Mouse (Mus musculus) embryonic facial prominence, embryonic 15.5 days (tissue): ENCODE data around the gene Rasal1. TPM values are rescaled to one million over a fixed set of nuclear protein-coding genes. Genes with fewer than 3 reads are reported as not detected.

Source experiments
- ATAC-seq: fragments of 200-750 bp; cut with Nextera tagmentation; 2 replicates; pipeline ENCODE4 v1.8.0; 2017; ENCODE audit warnings: low read depth, moderate TSS enrichment; ENCODE audit not compliant: insufficient number of reproducible peaks, low FRiP score, low TSS enrichment
- H3K27ac ChIP-seq: fragments of 300-500 bp; sonication (generic); replicated peaks from 2 replicates; pipeline ENCODE4 v1.5.1; 2015; ENCODE audit warnings: mild to moderate bottlenecking, inconsistent platforms
- H3K27me3 ChIP-seq: fragments of 300-500 bp; sonication (generic); 2 replicates; pipeline ENCODE4 v1.6.1; 2015; ENCODE audit warnings: inconsistent platforms
- H3K36me3 ChIP-seq: fragments of 300-500 bp; sonication (generic); 2 replicates; pipeline ENCODE4 v1.6.1; 2015; ENCODE audit warnings: mild to moderate bottlenecking, inconsistent platforms
- H3K4me1 ChIP-seq: fragments of 300-500 bp; sonication (generic); 2 replicates; pipeline ENCODE4 v1.6.1; 2015; ENCODE audit warnings: inconsistent platforms
- H3K4me2 ChIP-seq: fragments of 300-500 bp; sonication (generic); replicated peaks from 2 replicates; pipeline ENCODE4 v1.6.1; 2015; ENCODE audit warnings: mild to moderate bottlenecking, inconsistent platforms
- H3K4me3 ChIP-seq: fragments of 300-500 bp; sonication (generic); replicated peaks from 2 replicates; pipeline ENCODE4 v1.5.1; 2015; ENCODE audit warnings: mild to moderate bottlenecking, inconsistent platforms
- H3K9ac ChIP-seq: fragments of 300-500 bp; sonication (generic); 2 replicates; pipeline ENCODE4 v1.6.1; 2015; ENCODE audit warnings: inconsistent platforms
- H3K9me3 ChIP-seq: fragments of 300-500 bp; sonication (generic); replicated peaks from 2 replicates; pipeline ENCODE4 v1.6.1; 2016; ENCODE audit warnings: inconsistent platforms
- WGBS: fragments of 180-500 bp; shearing (Covaris S2); methylation state at CpG from one replicate; pipeline ENCODE4 v1.1.7; 2015; 5-methylcytosine and 5-hydroxymethylcytosine counted together
- polyA plus RNA-seq: library from polyadenylated mRNA; unstranded; fragments of >200 nt; fragmentation: Nextera tagmentation; extraction: Ambion mirVana; gene quantifications from 2 replicates; pipeline ENCODE4 v1.2.1, GENCODE M21; 2015

The Rasal1 gene
- polyA plus RNA-seq, 1 experiment from 2014 or later, result 1.2 TPM

- H3K9ac ChIP-seq, result no peak overlapping the region
- no peak for ATAC-seq
- H3K4me1 ChIP-seq, result peaks cover 12% of the 10 kb centered on the region
- H3K27me3 ChIP-seq, result peaks cover 66% of the 10 kb centered on the region
- H3K36me3 ChIP-seq, result no peaks in the 10 kb centered on the region
- no peak overlapping the region for H3K27ac ChIP-seq
- 75% methylated on average over 16 of the region's 16 CpGs for WGBS
- no peaks in the 10 kb centered on the region for H3K9me3 ChIP-seq
- no peak overlapping the region for H3K4me2 ChIP-seq
- no peak overlapping the region for H3K4me3 ChIP-seq
Observed at GRCm38 (mm10) chr5:120696057-120696743, 47.6 kb downstream of the Rasal1 start.

GRCm38 (mm10) chr5:120696865-120697264, 48.3 kb downstream of the Rasal1 start:
- peaks cover 66% of the 10 kb centered on the region for H3K27me3 ChIP-seq
- H3K4me2 ChIP-seq, result no peak overlapping the region
- H3K36me3 ChIP-seq, result no peaks in the 10 kb centered on the region
- no peak overlapping the region for H3K9ac ChIP-seq
- 61% methylated on average over 4 of the region's 4 CpGs for WGBS
- H3K4me1 ChIP-seq, result peaks cover 12% of the 10 kb centered on the region
- no peak overlapping the region for H3K4me3 ChIP-seq
- H3K27ac ChIP-seq, result no peak overlapping the region
- no peaks in the 10 kb centered on the region for H3K9me3 ChIP-seq
- ATAC-seq, result no peak

- no peaks in the 10 kb centered on the region for H3K9me3 ChIP-seq
- 49% methylated on average over 3 of the region's 3 CpGs for WGBS
Observed at GRCm38 (mm10) chr5:120698181-120698580, 49.6 kb downstream of the Rasal1 start.

GRCm38 (mm10) chr5:120698801-120699391, 50.3 kb downstream of the Rasal1 start:
- Histone ChIP-seq H3K4me1 (peaks cover 12% of the 10 kb centered on the region), H3K9ac (no peak overlapping the region), H3K27ac (no peak overlapping the region), H3K36me3 (no peaks in the 10 kb centered on the region), H3K4me3 (no peak overlapping the region), H3K9me3 (no peaks in the 10 kb centered on the region), H3K27me3 (peaks cover 47% of the 10 kb centered on the region), H3K4me2 (no peak overlapping the region)
- WGBS, result 43% methylated on average over 16 of the region's 16 CpGs
- no peak for ATAC-seq

More at GRCm38 (mm10) chr5:120698181-120698580, 49.6 kb downstream of the Rasal1 start:
- Histone ChIP-seq H3K4me3 (no peak overlapping the region), H3K27ac (no peak overlapping the region), H3K9ac (no peak overlapping the region), H3K4me2 (no peak overlapping the region), H3K27me3 (peaks cover 54% of the 10 kb centered on the region), H3K4me1 (peaks cover 12% of the 10 kb centered on the region), H3K36me3 (no peaks in the 10 kb centered on the region)
- no peak for ATAC-seq

- no peak for ATAC-seq
- Histone ChIP-seq H3K4me3 (no peak overlapping the region), H3K9ac (no peak overlapping the region), H3K27me3 (peaks cover 24% of the 10 kb centered on the region), H3K4me1 (peaks cover 4% of the 10 kb centered on the region; the same call in 1 of the 2 replicates), H3K9me3 (no peaks in the 10 kb centered on the region), H3K36me3 (no peaks in the 10 kb centered on the region), H3K27ac (no peak overlapping the region), H3K4me2 (no peak overlapping the region)
- WGBS, result 61% methylated on average over 10 of the region's 11 CpGs
Observed at GRCm38 (mm10) chr5:120700996-120701790, 52.6 kb downstream of the Rasal1 start.

GRCm38 (mm10) chr5:120702421-120702820, 53.8 kb downstream of the Rasal1 start:
- H3K36me3 ChIP-seq, result no peaks in the 10 kb centered on the region
- H3K9ac ChIP-seq, result no peak overlapping the region
- 72% methylated on average over 4 of the region's 4 CpGs for WGBS
- H3K9me3 ChIP-seq, result no peaks in the 10 kb centered on the region
- peaks cover 9% of the 10 kb centered on the region for H3K4me1 ChIP-seq
- ATAC-seq, result no peak
- peaks cover 13% of the 10 kb centered on the region; the same call in 1 of the 2 replicates for H3K27me3 ChIP-seq
- no peak overlapping the region for H3K4me3 ChIP-seq
- H3K27ac ChIP-seq, result no peak overlapping the region
- H3K4me2 ChIP-seq, result no peak overlapping the region

- Histone ChIP-seq H3K27ac (no peak overlapping the region), H3K4me2 (no peak overlapping the region), H3K4me1 (peaks cover 9% of the 10 kb centered on the region), H3K9me3 (no peaks in the 10 kb centered on the region), H3K36me3 (no peaks in the 10 kb centered on the region), H3K4me3 (no peak overlapping the region), H3K9ac (no peak overlapping the region), H3K27me3 (peaks cover 14% of the 10 kb centered on the region; the same call in 1 of the 2 replicates)
- 71% methylated on average over 2 of the region's 2 CpGs for WGBS
- ATAC-seq, result no peak
Observed at GRCm38 (mm10) chr5:120702969-120703368, 54.4 kb downstream of the Rasal1 start.

- Histone ChIP-seq H3K27me3 (peaks cover 14% of the 10 kb centered on the region; the same call in 1 of the 2 replicates), H3K4me2 (no peak overlapping the region), H3K4me1 (peaks cover 9% of the 10 kb centered on the region), H3K27ac (no peak overlapping the region), H3K9ac (no peak overlapping the region), H3K9me3 (no peaks in the 10 kb centered on the region), H3K36me3 (no peaks in the 10 kb centered on the region), H3K4me3 (no peak overlapping the region)
- WGBS, result 72% methylated on average over 3 of the region's 3 CpGs
- no peak for ATAC-seq
Observed at GRCm38 (mm10) chr5:120703660-120704059, 55.0 kb downstream of the Rasal1 start.

- H3K27ac ChIP-seq, result no peak overlapping the region
- 50% methylated on average over 6 of the region's 6 CpGs for WGBS
- H3K4me1 ChIP-seq, result peaks cover 5% of the 10 kb centered on the region
- H3K27me3 ChIP-seq, result peaks cover 20% of the 10 kb centered on the region; the same call in 1 of the 2 replicates
- H3K9ac ChIP-seq, result no peak overlapping the region
- H3K4me2 ChIP-seq, result no peak overlapping the region
- ATAC-seq, result peak; percentile 31; the same call in 1 of the 2 replicates
- H3K4me3 ChIP-seq, result no peak overlapping the region
- H3K9me3 ChIP-seq, result no peaks in the 10 kb centered on the region
- H3K36me3 ChIP-seq, result no peaks in the 10 kb centered on the region
Observed at GRCm38 (mm10) chr5:120704421-120704820, 55.8 kb downstream of the Rasal1 start.

GRCm38 (mm10) chr5:120706541-120706940, 57.9 kb downstream of the Rasal1 start:
- no peak overlapping the region for H3K27ac ChIP-seq
- H3K4me3 ChIP-seq, result no peak overlapping the region
- peaks cover 23% of the 10 kb centered on the region for H3K4me1 ChIP-seq
- H3K36me3 ChIP-seq, result no peaks in the 10 kb centered on the region
- peak overlapping the region; percentile 19; the same call in 1 of the 2 replicates for H3K4me2 ChIP-seq
- no peak overlapping the region for H3K9ac ChIP-seq
- H3K9me3 ChIP-seq, result no peaks in the 10 kb centered on the region
- peaks cover 34% of the 10 kb centered on the region for H3K27me3 ChIP-seq
- WGBS, result 5% methylated on average over 16 of the region's 16 CpGs
- no peak for ATAC-seq

- peaks cover 24% of the 10 kb centered on the region for H3K4me1 ChIP-seq
- no peak overlapping the region for H3K27ac ChIP-seq
- 44% methylated on average over 13 of the region's 13 CpGs for WGBS
- no peak overlapping the region for H3K9ac ChIP-seq
- no peak overlapping the region for H3K4me3 ChIP-seq
- H3K36me3 ChIP-seq, result no peaks in the 10 kb centered on the region
- H3K9me3 ChIP-seq, result no peaks in the 10 kb centered on the region
- 0 out of 2 replicates have a peak overlapping the region, but pooled peaks have one; percentile 19 for H3K4me2 ChIP-seq
- no peak for ATAC-seq
- H3K27me3 ChIP-seq, result peaks cover 38% of the 10 kb centered on the region
Observed at GRCm38 (mm10) chr5:120706976-120707375, 58.4 kb downstream of the Rasal1 start.
